Mouse (Mus musculus) skeletal muscle tissue, postnatal 0 days (tissue): Measurements from ENCODE around the gene Kcne4. TPM values are rescaled to one million over a fixed set of nuclear protein-coding genes. Genes with fewer than 3 reads are reported as not detected.

ENCODE experiments used
- polyA plus RNA-seq: library from polyadenylated mRNA; unstranded; fragments of >200 nt; fragmentation: Nextera tagmentation; extraction: Ambion mirVana; gene quantifications from 2 replicates; pipeline ENCODE4 v1.2.1, GENCODE M21; 2015

Kcne4 gene
- 6.7 and 9.9 TPM in 2 replicates for polyA plus RNA-seq

GRCm38 (mm10) chr1:78816639-78817038, at the start of gene Kcne4:
Gene Kcne4 (plus strand): TSS chr1:78816758.

Other genes with a start within 250 kb of the Kcne4 start
- 58.4 and 59.3 TPM in 2 replicates for gene Acsl3, start 158.9 kb upstream of the Kcne4 start, polyA plus RNA-seq
- gene Utp14b, start 158.7 kb upstream of the Kcne4 start, polyA plus RNA-seq: 1.8 and 2.1 TPM in 2 replicates